Mouse (Mus musculus): ENCODE results near the gene Tmem123. TPM values are rescaled to one million over a fixed set of nuclear protein-coding genes. Genes with fewer than 3 reads are reported as not detected.

The Tmem123 gene
- polyA plus RNA-seq, 1 experiment = 0.63 TPM

- Histone ChIP-seq H3K27me3 (ENCODE audit: control insufficient read depth) (no peaks in the 10 kb centered on the region), H3K4me3 (replicated peaks) (no peak overlapping the region), H3K4me1 (ENCODE audit: control insufficient read depth) (peaks cover 44% of the 10 kb centered on the region), H3K36me3 (ENCODE audit: control insufficient read depth) (peaks cover 61% of the 10 kb centered on the region), H3K9me3 (ENCODE audit: control insufficient read depth, low read length) (peaks cover 2% of the 10 kb centered on the region; the same call in 1 of the 2 replicates)
- TF ChIP-seq GATA1 (IDR thresholded peaks at IDR 0.05; ENCODE audit: low read length) (no peak), TAL1 (IDR thresholded peaks at IDR 0.05; ENCODE audit: low read length) (no peak)
Measured at GRCm38 (mm10) chr9:7779786-7780185, 15.9 kb downstream of the Tmem123 start.

GRCm38 (mm10) chr9:7780250-7781150 lies 16.7 kb downstream of the Tmem123 start:
- Histone ChIP-seq H3K4me3 (replicated peaks) (peak overlapping the region; percentile 7), H3K27me3 (ENCODE audit: control insufficient read depth) (no peaks in the 10 kb centered on the region), H3K9me3 (ENCODE audit: control insufficient read depth, low read length) (peaks cover 2% of the 10 kb centered on the region; the same call in 1 of the 2 replicates), H3K36me3 (ENCODE audit: control insufficient read depth) (peaks cover 68% of the 10 kb centered on the region), H3K4me1 (ENCODE audit: control insufficient read depth) (peaks cover 43% of the 10 kb centered on the region)
- TF ChIP-seq TAL1 (IDR thresholded peaks at IDR 0.05; ENCODE audit: low read length) (no peak; the same call in 2 of the 3 replicates), GATA1 (IDR thresholded peaks at IDR 0.05; ENCODE audit: low read length) (no peak)

GRCm38 (mm10) chr9:7783823-7784614 lies 20.2 kb downstream of the Tmem123 start:
- H3K27me3 ChIP-seq (ENCODE audit: control insufficient read depth) = no peaks in the 10 kb centered on the region
- no peak for TF ChIP-seq GATA1 (IDR thresholded peaks at IDR 0.05; ENCODE audit: low read length)
- no peak for TF ChIP-seq TAL1 (IDR thresholded peaks at IDR 0.05; ENCODE audit: low read length)

GRCm38 (mm10) chr9:7784615-7785012 lies 20.8 kb downstream of the Tmem123 start:
- Histone ChIP-seq H3K4me3 (replicated peaks) (no peak overlapping the region), H3K27me3 (ENCODE audit: control insufficient read depth) (no peaks in the 10 kb centered on the region), H3K4me1 (ENCODE audit: control insufficient read depth) (peaks cover 49% of the 10 kb centered on the region), H3K36me3 (ENCODE audit: control insufficient read depth) (peaks cover 68% of the 10 kb centered on the region), H3K9me3 (ENCODE audit: control insufficient read depth, low read length) (peaks cover 2% of the 10 kb centered on the region; the same call in 1 of the 2 replicates)
- TF ChIP-seq GATA1 (IDR thresholded peaks at IDR 0.05; ENCODE audit: low read length) = no peak
- TF ChIP-seq TAL1 (IDR thresholded peaks at IDR 0.05; ENCODE audit: low read length) = no peak

More at GRCm38 (mm10) chr9:7783823-7784614, 20.2 kb downstream of the Tmem123 start:
- Histone ChIP-seq H3K4me1 (ENCODE audit: control insufficient read depth) (peaks cover 49% of the 10 kb centered on the region), H3K36me3 (ENCODE audit: control insufficient read depth) (peaks cover 72% of the 10 kb centered on the region), H3K4me3 (replicated peaks) (no peak overlapping the region), H3K9me3 (ENCODE audit: control insufficient read depth, low read length) (peaks cover 2% of the 10 kb centered on the region; the same call in 1 of the 2 replicates)

GRCm38 (mm10) chr9:7785396-7785795 lies 21.6 kb downstream of the Tmem123 start:
- Histone ChIP-seq H3K4me3 (replicated peaks) (no peak overlapping the region), H3K27me3 (ENCODE audit: control insufficient read depth) (no peaks in the 10 kb centered on the region), H3K4me1 (ENCODE audit: control insufficient read depth) (peaks cover 49% of the 10 kb centered on the region), H3K9me3 (ENCODE audit: control insufficient read depth, low read length) (peaks cover 2% of the 10 kb centered on the region; the same call in 1 of the 2 replicates), H3K36me3 (ENCODE audit: control insufficient read depth) (peaks cover 67% of the 10 kb centered on the region)
- no peak for TF ChIP-seq GATA1 (IDR thresholded peaks at IDR 0.05; ENCODE audit: low read length)
- no peak for TF ChIP-seq TAL1 (IDR thresholded peaks at IDR 0.05; ENCODE audit: low read length)

- TF ChIP-seq TAL1 (IDR thresholded peaks at IDR 0.05; ENCODE audit: low read length) = no peak
- no peak for TF ChIP-seq GATA1 (IDR thresholded peaks at IDR 0.05; ENCODE audit: low read length)
- Histone ChIP-seq H3K4me3 (replicated peaks) (no peak overlapping the region), H3K36me3 (ENCODE audit: control insufficient read depth) (peaks cover 73% of the 10 kb centered on the region), H3K27me3 (ENCODE audit: control insufficient read depth) (no peaks in the 10 kb centered on the region), H3K9me3 (ENCODE audit: control insufficient read depth, low read length) (peaks cover 2% of the 10 kb centered on the region; the same call in 1 of the 2 replicates), H3K4me1 (ENCODE audit: control insufficient read depth) (peaks cover 50% of the 10 kb centered on the region)
Measured at GRCm38 (mm10) chr9:7786086-7786485, 22.2 kb downstream of the Tmem123 start.

- TF ChIP-seq TAL1 (IDR thresholded peaks at IDR 0.05; ENCODE audit: low read length) = no peak
- TF ChIP-seq GATA1 (IDR thresholded peaks at IDR 0.05; ENCODE audit: low read length) = no peak
- Histone ChIP-seq H3K36me3 (ENCODE audit: control insufficient read depth) (peaks cover 74% of the 10 kb centered on the region), H3K4me1 (ENCODE audit: control insufficient read depth) (peaks cover 53% of the 10 kb centered on the region), H3K27me3 (ENCODE audit: control insufficient read depth) (no peaks in the 10 kb centered on the region), H3K4me3 (replicated peaks) (no peak overlapping the region), H3K9me3 (ENCODE audit: control insufficient read depth, low read length) (no peaks in the 10 kb centered on the region)
Measured at GRCm38 (mm10) chr9:7788411-7788810, 24.6 kb downstream of the Tmem123 start.

GRCm38 (mm10) chr9:7789764-7790575 lies 26.1 kb downstream of the Tmem123 start:
- TF ChIP-seq GATA1 (IDR thresholded peaks at IDR 0.05; ENCODE audit: low read length) (no peak), TAL1 (IDR thresholded peaks at IDR 0.05; ENCODE audit: low read length) (no peak)

More at GRCm38 (mm10) chr9:7789764-7790575, 26.1 kb downstream of the Tmem123 start:
- Histone ChIP-seq H3K4me3 (replicated peaks) (peak overlapping the region; percentile 6), H3K27me3 (ENCODE audit: control insufficient read depth) (no peaks in the 10 kb centered on the region), H3K36me3 (ENCODE audit: control insufficient read depth) (peaks cover 71% of the 10 kb centered on the region), H3K9me3 (ENCODE audit: control insufficient read depth, low read length) (no peaks in the 10 kb centered on the region), H3K4me1 (ENCODE audit: control insufficient read depth) (peaks cover 51% of the 10 kb centered on the region)

All from erythroblast, embryonic 14.5 days (primary cell).